Mouse (Mus musculus): Measurements from ENCODE around the gene Ccdc116. TPM values are rescaled to one million over a fixed set of nuclear protein-coding genes. Genes with fewer than 3 reads are reported as not detected.

Ccdc116 gene
- total RNA-seq (2023): 1 to 10 TPM; 1.4 to 2.2 TPM

DNA sequence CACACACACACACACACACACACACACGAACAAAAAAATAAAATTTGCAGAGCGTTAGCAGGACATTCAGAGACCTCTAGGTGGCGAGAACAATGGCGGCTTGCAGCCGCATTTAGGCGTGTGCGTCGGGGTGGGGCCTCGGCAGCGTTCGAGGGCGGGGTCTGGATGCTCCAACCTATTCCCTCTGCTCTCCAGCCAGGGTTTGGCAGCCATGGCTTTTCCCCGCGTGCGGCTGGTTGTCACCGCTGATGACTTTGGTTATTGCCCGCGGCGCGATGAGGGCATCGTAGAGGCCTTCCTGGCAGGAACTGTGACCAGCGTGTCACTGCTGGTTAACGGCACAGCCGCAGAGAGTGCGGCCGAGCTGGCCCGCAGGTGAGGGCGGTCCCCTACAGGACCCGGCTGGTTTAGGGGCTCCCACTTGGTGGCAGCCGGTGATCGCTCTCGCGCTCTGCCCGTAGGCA is at the start of gene Ccdc116:
Gene Ccdc116 (minus strand): TSS at position 458 of the 464 bp plus-strand sequence.

DNA sequence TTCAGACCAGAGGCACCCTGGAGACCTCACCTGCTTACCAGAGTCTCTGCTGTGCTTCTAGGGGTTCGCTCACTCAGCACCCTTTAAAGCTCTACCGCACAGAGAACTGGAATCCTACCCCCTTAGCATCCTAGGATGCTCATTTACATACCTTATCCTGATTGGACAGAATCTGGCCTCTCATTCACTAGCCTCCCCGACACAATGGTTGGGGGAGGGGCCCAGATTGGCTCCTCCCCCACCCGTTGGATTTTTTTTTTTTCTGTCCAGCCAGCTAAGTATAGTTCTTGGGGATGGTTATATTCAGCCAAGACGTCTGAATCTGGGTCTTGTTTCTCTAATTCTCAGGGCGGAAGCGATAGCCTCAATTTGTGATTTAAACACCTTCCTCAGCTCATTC is 2.7 kb downstream of the Ccdc116 start, which contains the start of gene Ydjc:
Gene Ydjc (plus strand): TSS at position 283 of the 400 bp plus-strand sequence.

GRCm38 (mm10) chr16:17132089-17132905 is 14.7 kb downstream of the Ccdc116 start, which contains the start of gene Sdf2l1:
Gene Sdf2l1, minus strand, starts transcription at chr16:17132383.

GRCm38 (mm10) chr16:17124871-17125520 is 22.0 kb downstream of the Ccdc116 start, which contains the start of gene 2610318N02Rik:
Gene 2610318N02Rik, minus strand, starts transcription at chr16:17125167.

DNA sequence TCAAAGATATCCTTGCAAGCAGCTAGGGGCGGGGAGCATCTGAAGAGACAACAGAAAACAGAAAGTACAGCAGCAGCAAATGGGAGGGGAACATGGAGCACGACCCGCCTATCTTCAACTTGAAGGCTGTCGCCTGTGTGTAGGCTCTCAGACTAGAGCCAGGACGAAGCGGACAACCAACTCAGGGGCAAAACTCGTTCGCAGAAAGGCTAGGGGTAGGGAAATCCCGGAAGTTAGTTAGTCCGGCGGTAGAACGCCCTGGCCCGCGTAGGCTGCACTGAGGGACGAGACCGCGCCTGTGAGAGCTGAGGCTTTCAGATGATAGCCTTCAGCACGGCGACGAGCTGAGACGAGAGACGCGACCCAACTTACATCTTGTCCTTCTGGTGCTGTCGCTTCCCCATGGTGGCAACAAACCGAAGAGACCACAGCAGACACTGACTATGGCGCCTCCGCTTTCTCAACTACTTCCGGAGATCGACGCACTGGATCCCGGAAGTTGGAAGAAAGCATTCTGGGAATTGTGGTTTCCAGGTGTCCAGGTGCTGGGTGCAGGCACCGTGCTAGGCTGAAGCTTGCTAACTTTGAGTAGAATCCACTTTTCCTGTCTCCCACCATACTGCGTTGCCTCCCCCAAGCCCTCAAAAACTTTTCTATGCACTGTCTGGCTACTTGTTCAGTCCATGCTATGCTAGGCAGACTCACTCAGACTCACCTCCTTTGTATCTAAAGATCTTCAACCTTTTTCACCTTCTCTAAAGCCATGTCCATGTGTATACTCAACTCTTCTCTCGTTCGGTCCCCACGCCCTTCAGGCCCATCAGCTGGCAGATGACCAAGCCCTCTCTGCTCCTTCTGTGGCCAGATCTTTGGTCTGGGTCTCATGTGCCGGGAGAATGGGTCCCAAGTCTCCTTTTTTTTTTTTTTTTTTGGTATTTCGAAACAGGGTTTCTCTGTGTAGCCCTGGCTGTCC is 36.0 kb downstream of the Ccdc116 start, which contains the start of gene Ppil2:
Gene Ppil2 (minus strand): TSS at position 487 of the 973 bp plus-strand sequence.

Other genes with a start within 250 kb of the Ccdc116 start
- 100 to 1,000 TPM; 176 to 224 TPM for gene Mapk1, start 163.8 kb downstream of the Ccdc116 start, total RNA-seq (2023)
- 1 to 10 TPM; 1.9 to 2.2 TPM for gene Ypel1, start 77.5 kb downstream of the Ccdc116 start, total RNA-seq (2023)
- gene Ppil2, start 36.0 kb downstream of the Ccdc116 start, total RNA-seq (2023): 100 to 1,000 TPM; 139 to 143 TPM
- 1 to 10 TPM; 5.6 to 9.9 TPM for gene 2610318N02Rik, start 22.1 kb downstream of the Ccdc116 start, total RNA-seq (2023)
- gene Sdf2l1, start 14.8 kb downstream of the Ccdc116 start, total RNA-seq (2023): 10 to 100 TPM; 26.9 to 28.5 TPM
- gene Ydjc, start 2.6 kb downstream of the Ccdc116 start, total RNA-seq (2023): 1 to 10 TPM; 2.9 to 3.2 TPM
- gene Ube2l3, start 55.4 kb upstream of the Ccdc116 start, total RNA-seq (2023): 100 to 1,000 TPM; 102 to 103 TPM
- under 1 TPM in 1 of 2 experiments, not detected in 1; 0.09 TPM for gene Rimbp3, start 61.4 kb upstream of the Ccdc116 start, total RNA-seq (2023)
- gene Hic2, start 86.3 kb upstream of the Ccdc116 start, total RNA-seq (2023): 1 to 10 TPM; 2.5 to 3.1 TPM
- gene Tmem191c, start 128.8 kb upstream of the Ccdc116 start, total RNA-seq (2023): 10 to 100 TPM; 12.3 to 19.8 TPM
- not detected for gene Serpind1, start 184.1 kb upstream of the Ccdc116 start, total RNA-seq (2023)

Data from B cell, adult 67 days (primary cell).